Mouse (Mus musculus) C2C12 (cell line): Measurements from ENCODE around the gene Spef1. TPM values are rescaled to one million over a fixed set of nuclear protein-coding genes. Genes with fewer than 3 reads are reported as not detected.

Experiments used
- H3K27me3 ChIP-seq: one replicate; pipeline ENCODE4 v1.6.1; 2011; ENCODE audit not compliant: control insufficient read depth, insufficient read depth, insufficient read length
- H3K36me3 ChIP-seq: one replicate; pipeline ENCODE4 v1.6.1; 2011; ENCODE audit not compliant: control insufficient read depth, insufficient read depth
- H3K4me3 ChIP-seq: one replicate; pipeline ENCODE4 v1.5.1; 2011; ENCODE audit warnings: mild to moderate bottlenecking, control low read depth; ENCODE audit not compliant: poor library complexity, insufficient read depth, severe bottlenecking
- H3K79me2 ChIP-seq: one replicate; pipeline ENCODE4 v1.6.1; 2011; ENCODE audit not compliant: control insufficient read depth, insufficient read depth
- H3K79me3 ChIP-seq: one replicate; pipeline ENCODE4 v1.6.1; 2011; ENCODE audit warnings: low read depth, control low read depth
- H3ac ChIP-seq: one replicate; pipeline ENCODE3; 2011; ENCODE audit warnings: low read depth; ENCODE audit not compliant: control insufficient read depth, insufficient read length
- CEBPB ChIP-seq: IDR thresholded peaks from one replicate; pipeline ENCODE4 v1.6.1; 2011; ENCODE audit warnings: low read depth, mild to moderate bottlenecking, control low read depth, moderate library complexity
- CTCF ChIP-seq: IDR thresholded peaks from one replicate; pipeline ENCODE4 v1.5.1; 2011; ENCODE audit not compliant: control insufficient read depth, insufficient read depth, insufficient read length
- FOSL1 ChIP-seq: IDR thresholded peaks from one replicate; pipeline ENCODE4 v1.8.0; 2011; ENCODE audit warnings: mild to moderate bottlenecking, low read length; ENCODE audit not compliant: poor library complexity, insufficient read depth, severe bottlenecking
- MAX ChIP-seq: IDR thresholded peaks from one replicate; pipeline ENCODE4 v1.6.1; 2011; ENCODE audit warnings: mild to moderate bottlenecking, control low read depth
- MYOD1 ChIP-seq: IDR thresholded peaks from one replicate; pipeline ENCODE4 v1.6.1; 2011; ENCODE audit warnings: low read depth; ENCODE audit not compliant: control insufficient read depth, insufficient read length
- MYOG ChIP-seq: IDR thresholded peaks from one replicate; pipeline ENCODE4 v1.6.1; 2011; ENCODE audit not compliant: control insufficient read depth, insufficient read length; ENCODE audit errors: extremely low read depth
- USF1 ChIP-seq: IDR thresholded peaks from one replicate; pipeline ENCODE4 v1.6.1; 2011; ENCODE audit warnings: low read depth, mild to moderate bottlenecking, control low read depth, moderate library complexity
- polyA plus RNA-seq: library from polyadenylated mRNA; unstranded; fragments of >200 nt; fragmentation: generic; extraction: Trizol; gene quantifications from one replicate; pipeline ENCODE4 v1.2.1, GENCODE M21; 2012; ENCODE audit warnings: missing spikeins

Spef1 gene
- polyA plus RNA-seq, 1 experiment: 7.6 TPM

- Histone ChIP-seq H3ac (no peak overlapping the region), H3K27me3 (no peaks in the 10 kb centered on the region), H3K4me3 (no peak overlapping the region), H3K79me3 (no peaks in the 10 kb centered on the region), H3K36me3 (no peaks in the 10 kb centered on the region), H3K79me2 (no peaks in the 10 kb centered on the region)
- TF ChIP-seq CTCF (no peak), USF1 (no peak), CEBPB (no peak), FOSL1 (no peak), MYOD1 (no peak), MAX (no peak), MYOG (no peak)
These were observed 52.7 kb downstream of the Spef1 start for GRCm38 (mm10) chr2:131134381-131134780.

- Histone ChIP-seq H3K4me3 (no peak within 1 kb of the TSS), H3ac (no peak within 1 kb of the TSS), H3K79me2 (no peaks in the 10 kb centered on the region), H3K27me3 (no peaks in the 10 kb centered on the region), H3K36me3 (no peaks in the 10 kb centered on the region), H3K79me3 (no peaks in the 10 kb centered on the region)
- TF ChIP-seq MYOG (no peak), CTCF (no peak), CEBPB (no peak), MYOD1 (no peak), MAX (no peak), USF1 (no peak), FOSL1 (no peak)
These were observed 54.0 kb downstream of the Spef1 start, which contains the start of gene Gm11037 for GRCm38 (mm10) chr2:131132930-131133547. Gene Gm11037 (plus strand): TSS chr2:131133497.

- TF ChIP-seq MAX (no peak), CEBPB (no peak), FOSL1 (no peak)
- Histone ChIP-seq H3K4me3 (no peak overlapping the region), H3K79me2 (no peaks in the 10 kb centered on the region), H3K27me3 (no peaks in the 10 kb centered on the region), H3ac (no peak overlapping the region), H3K79me3 (no peaks in the 10 kb centered on the region), H3K36me3 (no peaks in the 10 kb centered on the region)
These were observed 54.8 kb downstream of the Spef1 start for GRCm38 (mm10) chr2:131132111-131132888.

GRCm38 (mm10) chr2:131130849-131131248 is 56.2 kb downstream of the Spef1 start:
- Histone ChIP-seq H3K79me2 (no peaks in the 10 kb centered on the region), H3ac (no peak overlapping the region), H3K79me3 (no peaks in the 10 kb centered on the region), H3K27me3 (no peaks in the 10 kb centered on the region), H3K36me3 (no peaks in the 10 kb centered on the region), H3K4me3 (no peak overlapping the region)
- TF ChIP-seq MYOG (no peak), MAX (no peak), CEBPB (no peak), CTCF (no peak), FOSL1 (no peak)

- no peaks in the 10 kb centered on the region for H3K79me2 ChIP-seq
- no peak overlapping the region for H3K4me3 ChIP-seq
- no peaks in the 10 kb centered on the region for H3K36me3 ChIP-seq
- no peaks in the 10 kb centered on the region for H3K27me3 ChIP-seq
- no peak overlapping the region for H3ac ChIP-seq
- no peak for TF ChIP-seq MYOG
- no peak for TF ChIP-seq USF1
- TF ChIP-seq MAX: no peak
- no peak for TF ChIP-seq CTCF
- no peak for TF ChIP-seq CEBPB
- no peak for TF ChIP-seq MYOD1
- no peak for TF ChIP-seq FOSL1
- no peaks in the 10 kb centered on the region for H3K79me3 ChIP-seq
These were observed 57.2 kb downstream of the Spef1 start for GRCm38 (mm10) chr2:131129836-131130235.

- no peak overlapping the region for H3K4me3 ChIP-seq
- no peaks in the 10 kb centered on the region for H3K79me3 ChIP-seq
- H3ac ChIP-seq: no peak overlapping the region
These were observed 58.4 kb downstream of the Spef1 start for GRCm38 (mm10) chr2:131128636-131129157.

More at GRCm38 (mm10) chr2:131128636-131129157, 58.4 kb downstream of the Spef1 start:
- TF ChIP-seq FOSL1 (no peak), MAX (no peak), MYOD1 (no peak), USF1 (no peak), MYOG (no peak), CTCF (no peak), CEBPB (no peak)
- H3K79me2 ChIP-seq: no peaks in the 10 kb centered on the region
- H3K36me3 ChIP-seq: no peaks in the 10 kb centered on the region
- H3K27me3 ChIP-seq: no peaks in the 10 kb centered on the region
